Mouse (Mus musculus) C2C12 (cell line): ENCODE measurements around the gene Acly.

Experiments used
- CEBPB ChIP-seq: IDR thresholded peaks from one replicate; pipeline ENCODE4 v1.6.1; 2011; ENCODE audit warnings: low read depth, mild to moderate bottlenecking, control low read depth, moderate library complexity
- CTCF ChIP-seq: IDR thresholded peaks from one replicate; pipeline ENCODE4 v1.5.1; 2011; ENCODE audit not compliant: control insufficient read depth, insufficient read depth, insufficient read length
- MYOD1 ChIP-seq: IDR thresholded peaks from one replicate; pipeline ENCODE4 v1.6.1; 2011; ENCODE audit warnings: low read depth; ENCODE audit not compliant: control insufficient read depth, insufficient read length
- USF1 ChIP-seq: IDR thresholded peaks from one replicate; pipeline ENCODE4 v1.6.1; 2011; ENCODE audit warnings: low read depth, mild to moderate bottlenecking, control low read depth, moderate library complexity

DNA sequence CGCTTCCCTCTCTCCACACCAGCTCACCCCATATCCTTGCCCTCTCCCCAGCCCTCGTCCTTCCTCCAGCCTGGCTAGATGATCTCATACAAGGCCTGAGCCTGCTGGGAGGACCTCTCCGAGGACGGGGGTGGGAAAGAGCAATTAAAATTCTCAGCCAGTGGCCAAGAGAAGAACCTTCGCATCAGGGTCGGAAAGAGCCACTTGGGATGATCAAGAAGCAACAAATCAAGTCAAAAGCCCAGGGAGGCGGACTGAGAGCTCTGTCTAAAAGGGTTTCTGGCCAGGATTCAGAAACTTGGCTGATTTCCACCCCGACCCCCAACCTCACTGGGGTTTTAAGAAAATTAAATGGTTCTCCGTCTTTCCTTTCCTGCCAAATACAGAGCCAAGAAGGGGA, 11.5 kb downstream of the Acly start:
- TF ChIP-seq CTCF (no peak), CEBPB (no peak), MYOD1 (no peak), USF1 (no peak)
